Mouse (Mus musculus) lung, embryonic 14.5 days (tissue): Measurements from ENCODE around the gene Gata3. TPM values are rescaled to one million over a fixed set of nuclear protein-coding genes. Genes with fewer than 3 reads are reported as not detected.

Experiments
- ATAC-seq: fragments of 200-750 bp; cut with Nextera tagmentation; 2 replicates; pipeline ENCODE4 v1.8.0; 2017; ENCODE audit warnings: mild to moderate bottlenecking, moderate TSS enrichment, moderate library complexity; ENCODE audit not compliant: insufficient read depth
- DNase-seq: peaks from one replicate; pipeline ENCODE4 v3.0.0-alpha.2; 2015
- H3K27ac ChIP-seq: fragments of 300-500 bp; sonication (generic); 2 replicates; pipeline ENCODE4 v1.5.1; 2014; ENCODE audit warnings: low read depth, mild to moderate bottlenecking, moderate library complexity
- H3K27me3 ChIP-seq: fragments of 300-500 bp; sonication (generic); 2 replicates; pipeline ENCODE4 v1.6.1; 2014; ENCODE audit warnings: low read length, control low read depth; ENCODE audit not compliant: insufficient read depth
- H3K36me3 ChIP-seq: fragments of 300-500 bp; sonication (generic); 2 replicates; pipeline ENCODE4 v1.6.1; 2014; ENCODE audit warnings: control low read depth; ENCODE audit not compliant: insufficient read depth
- H3K4me1 ChIP-seq: fragments of 300-500 bp; sonication (generic); 2 replicates; pipeline ENCODE4 v1.6.1; 2014; ENCODE audit warnings: antibody characterized with exemption, control low read depth; ENCODE audit not compliant: insufficient read depth
- H3K4me2 ChIP-seq: fragments of 300-500 bp; sonication (generic); 2 replicates; pipeline ENCODE4 v1.6.1; 2014; ENCODE audit warnings: mild to moderate bottlenecking
- H3K4me3 ChIP-seq: fragments of 300-500 bp; sonication (generic); 2 replicates; pipeline ENCODE4 v1.5.1; 2014; ENCODE audit warnings: low read depth, low read length
- H3K9ac ChIP-seq: fragments of 300-500 bp; sonication (generic); 2 replicates; pipeline ENCODE4 v1.6.1; 2014
- H3K9me3 ChIP-seq: fragments of 300-500 bp; sonication (generic); 2 replicates; pipeline ENCODE4 v1.6.1; 2016; ENCODE audit warnings: low read depth, low read length, control low read depth
- CTCF ChIP-seq: IDR thresholded peaks from 2 replicates; pipeline ENCODE4 v1.5.1; 2016; ENCODE audit warnings: antibody characterized with exemption, low read depth
- WGBS: fragments of 180-500 bp; shearing (Covaris S2); extraction: QIAGEN DNeasy Blood & Tissue Kit; methylation state at CpG from one replicate; pipeline ENCODE4 v1.1.7; 2014; 5-methylcytosine and 5-hydroxymethylcytosine counted together
- polyA plus RNA-seq: library from polyadenylated mRNA; unstranded; fragments of >200 nt; fragmentation: Nextera tagmentation; extraction: Ambion mirVana; gene quantifications from 2 replicates; pipeline ENCODE4 v1.2.1, GENCODE M21; 2014

The Gata3 gene
- polyA plus RNA-seq, 1 experiment from 2014 or later = 2.9 TPM

- Histone ChIP-seq H3K36me3 (no peaks in the 10 kb centered on the region), H3K4me3 (0 out of 2 replicates have a peak overlapping the region, but pooled peaks have one; percentile 4), H3K9me3 (no peaks in the 10 kb centered on the region), H3K4me2 (peak overlapping the region; percentile 53), H3K4me1 (0 out of 2 replicates have a peak, but pooled peaks cover 3% of the 10 kb centered on the region), H3K9ac (no peak overlapping the region), H3K27me3 (no peaks in the 10 kb centered on the region), H3K27ac (no peak overlapping the region)
- DNase-seq (no peak), ATAC-seq (no peak)
- TF ChIP-seq CTCF = no peak
- WGBS = 3% methylated on average over 11 of the region's 11 CpGs
Measured at GRCm38 (mm10) chr2:9905995-9906394, 16.2 kb upstream of the Gata3 start.

DNA sequence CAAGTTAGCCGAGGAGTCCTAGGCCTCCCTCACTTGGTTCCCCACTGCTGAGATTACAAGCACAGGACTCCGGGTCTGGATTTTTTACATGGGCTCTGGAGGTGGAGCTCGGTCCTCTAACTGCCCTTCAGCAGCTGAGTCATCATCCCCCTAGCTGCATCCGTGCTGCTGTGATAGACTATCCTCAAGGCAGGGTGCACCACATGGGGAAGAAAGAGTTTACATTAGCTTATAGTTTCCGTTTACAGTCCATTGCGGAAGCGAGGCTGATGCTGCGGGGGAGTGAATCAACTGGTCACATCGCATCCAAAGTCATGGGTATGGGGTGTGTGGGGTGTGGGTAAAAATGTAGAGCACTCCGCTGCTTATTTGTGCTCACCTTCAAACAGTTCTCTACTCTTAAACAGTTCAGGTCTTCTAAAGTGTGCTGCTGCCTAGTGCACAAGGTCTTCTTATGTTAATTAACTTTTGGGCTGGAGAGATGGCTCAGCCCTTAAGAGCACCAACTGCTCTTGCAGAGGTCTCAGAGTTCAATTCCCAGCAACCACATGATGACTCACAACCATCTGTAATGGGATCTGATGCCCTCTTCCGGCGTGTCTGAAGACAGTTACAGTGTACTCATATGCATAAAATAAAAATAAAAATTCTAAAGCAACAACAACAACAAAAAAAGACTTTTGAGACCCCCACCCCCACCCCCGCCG lies 14.2 kb upstream of the Gata3 start:
- 45% methylated on average over 14 of the region's 14 CpGs for WGBS
- Histone ChIP-seq H3K27me3 (peaks cover 5% of the 10 kb centered on the region; the same call in 1 of the 2 replicates), H3K4me1 (0 out of 2 replicates have a peak, but pooled peaks cover 3% of the 10 kb centered on the region), H3K4me3 (no peak overlapping the region), H3K9me3 (no peaks in the 10 kb centered on the region), H3K36me3 (no peaks in the 10 kb centered on the region), H3K4me2 (no peak overlapping the region), H3K9ac (no peak overlapping the region), H3K27ac (no peak overlapping the region)
- no peak for TF ChIP-seq CTCF
- peak; percentile 5; the same call in 1 of the 2 replicates for ATAC-seq
- no peak for DNase-seq

- Histone ChIP-seq H3K9me3 (no peaks in the 10 kb centered on the region), H3K4me2 (no peak overlapping the region), H3K4me3 (no peak overlapping the region), H3K9ac (no peak overlapping the region), H3K4me1 (no peaks in the 10 kb centered on the region), H3K27me3 (peaks cover 64% of the 10 kb centered on the region), H3K36me3 (no peaks in the 10 kb centered on the region), H3K27ac (no peak overlapping the region)
- 12% methylated on average over 8 of the region's 8 CpGs for WGBS
- ATAC-seq (no peak), DNase-seq (no peak)
- TF ChIP-seq CTCF = no peak
Measured at GRCm38 (mm10) chr2:9897846-9898245, 8.0 kb upstream of the Gata3 start.

DNA sequence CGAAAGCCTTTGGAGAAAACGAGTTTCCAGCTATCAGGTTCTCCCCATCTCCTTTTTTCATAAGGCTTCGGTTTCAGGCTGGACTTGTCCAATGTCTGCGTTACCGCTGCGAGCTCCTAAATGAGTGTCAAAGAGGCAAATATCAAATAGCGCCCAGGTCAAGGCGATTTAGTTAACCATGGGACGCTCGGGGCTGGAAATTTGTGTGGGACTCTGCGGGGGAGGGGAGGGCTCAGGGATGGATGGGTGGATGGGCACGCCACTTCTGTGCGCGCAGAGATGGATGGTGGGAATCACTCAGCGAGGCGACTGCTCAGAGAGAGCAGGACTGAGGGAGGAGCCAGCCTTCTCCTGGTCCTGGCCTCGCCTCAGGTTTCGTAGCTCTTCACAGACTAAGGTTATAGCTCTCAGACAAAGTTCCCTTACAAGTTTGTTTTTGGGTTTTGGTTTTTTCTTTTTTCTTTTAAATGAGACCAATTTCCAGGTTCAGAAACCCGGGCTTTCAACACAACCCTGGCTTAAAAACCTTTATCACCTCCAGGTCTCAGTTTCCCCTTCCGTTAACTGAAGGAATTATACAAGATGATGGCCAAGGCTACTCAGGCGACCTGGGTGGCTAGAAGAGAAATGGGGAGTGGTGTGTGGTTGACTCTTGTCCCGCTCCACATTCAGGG lies 6.4 kb upstream of the Gata3 start:
- Histone ChIP-seq H3K36me3 (no peaks in the 10 kb centered on the region), H3K9ac (no peak overlapping the region), H3K27me3 (peaks cover 78% of the 10 kb centered on the region), H3K4me1 (no peaks in the 10 kb centered on the region), H3K4me2 (peak overlapping the region; percentile 35; the same call in 1 of the 2 replicates), H3K27ac (no peak overlapping the region), H3K9me3 (no peaks in the 10 kb centered on the region), H3K4me3 (no peak overlapping the region)
- no peak for TF ChIP-seq CTCF
- no peak for DNase-seq
- under 1% methylated on average over 22 of the region's 22 CpGs for WGBS
- 0 out of 2 replicates have a peak, but pooled peaks have one; percentile 45 for ATAC-seq

- TF ChIP-seq CTCF = no peak
- 1% methylated on average over 19 of the region's 19 CpGs for WGBS
- Histone ChIP-seq H3K4me3 (no peak overlapping the region), H3K36me3 (no peaks in the 10 kb centered on the region), H3K4me1 (no peaks in the 10 kb centered on the region), H3K27ac (no peak overlapping the region), H3K4me2 (no peak overlapping the region), H3K27me3 (peaks cover 90% of the 10 kb centered on the region), H3K9ac (no peak overlapping the region), H3K9me3 (no peaks in the 10 kb centered on the region)
- DNase-seq = no peak
- ATAC-seq = no peak
Measured at GRCm38 (mm10) chr2:9894836-9895593, 5.2 kb upstream of the Gata3 start.

DNA sequence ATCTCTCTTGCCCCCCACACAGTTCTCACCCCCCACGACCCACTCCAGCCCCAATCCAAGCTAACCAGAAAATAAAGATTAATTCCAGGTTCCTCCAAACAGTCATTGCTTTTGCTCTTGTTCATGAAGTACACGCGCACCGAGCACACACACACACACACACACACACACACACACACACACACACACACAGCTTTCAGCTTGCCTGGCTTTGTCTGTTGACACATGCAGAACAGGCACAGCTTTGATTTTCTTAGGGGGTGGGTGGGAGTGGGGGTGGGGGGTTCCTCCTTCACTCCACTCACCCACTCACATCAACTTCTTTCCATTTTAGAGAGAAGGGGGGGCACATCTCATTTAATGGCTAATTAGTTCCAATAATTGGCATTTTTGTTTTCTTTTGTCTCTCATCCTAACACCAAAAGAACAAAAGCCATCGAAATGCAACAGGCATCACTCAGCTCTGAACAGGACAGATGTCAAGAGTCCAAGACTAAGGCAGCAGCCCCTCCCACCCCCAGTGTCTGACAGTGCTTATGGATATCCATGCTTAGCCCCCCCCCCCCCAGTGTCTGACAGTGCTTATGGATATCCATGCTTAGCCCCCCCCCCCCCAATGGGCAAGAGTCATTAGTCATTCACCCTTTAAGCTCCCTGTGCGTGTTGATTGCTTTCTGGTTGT lies 3.6 kb upstream of the Gata3 start:
- Histone ChIP-seq H3K4me3 (no peak overlapping the region), H3K27me3 (peaks cover 93% of the 10 kb centered on the region), H3K9ac (no peak overlapping the region), H3K27ac (no peak overlapping the region), H3K36me3 (no peaks in the 10 kb centered on the region), H3K4me1 (no peaks in the 10 kb centered on the region), H3K4me2 (no peak overlapping the region), H3K9me3 (no peaks in the 10 kb centered on the region)
- DNase-seq (no peak), ATAC-seq (no peak)
- 3% methylated on average over 6 of the region's 6 CpGs for WGBS
- no peak for TF ChIP-seq CTCF
